Mouse (Mus musculus) lung, postnatal 0 days (tissue): ENCODE results near the gene Gucd1.

ENCODE experiments used
- CTCF ChIP-seq: IDR thresholded peaks from 2 replicates; pipeline ENCODE4 v1.5.1; 2016; ENCODE audit warnings: antibody characterized with exemption, mild to moderate bottlenecking
- EP300 ChIP-seq: IDR thresholded peaks from 2 replicates; pipeline ENCODE4 v1.6.1; 2016; ENCODE audit warnings: antibody characterized with exemption, mild to moderate bottlenecking, control low read depth

- TF ChIP-seq CTCF (no peak), EP300 (no peak)
Observed at GRCm38 (mm10) chr10:75364796-75365195, 153.0 kb downstream of the Gucd1 start.
